Mouse (Mus musculus): ENCODE results near the gene Myoz1. TPM values are rescaled to one million over a fixed set of nuclear protein-coding genes. Genes with fewer than 3 reads are reported as not detected.

The Myoz1 gene
- total RNA-seq, 2 experiments from 2014 or later, result not detected

- Histone ChIP-seq H3K27ac (no peak overlapping the region), H3K4me3 (no peak overlapping the region)
- DNase-seq (ENCODE audit: extremely low spot score in 1 of 2, low spot score in 2 of 2), result no peak
- intact Hi-C loops (cut with DNase I), result no loop called here
- TF ChIP-seq CTCF (IDR thresholded peaks at IDR 0.05), result no peak
Observed at GRCm38 (mm10) chr14:20600203-20600602, 56.1 kb downstream of the Myoz1 start.

- H3K27ac ChIP-seq, result peak overlapping the region; percentile 0; the same call in 1 of the 2 replicates
- intact Hi-C loops (cut with DNase I), result no loop called here
- TF ChIP-seq CTCF (IDR thresholded peaks at IDR 0.05), result no peak
- DNase-seq (ENCODE audit: extremely low spot score in 1 of 2, low spot score in 2 of 2), result no peak
- H3K4me3 ChIP-seq, result no peak overlapping the region
Observed at GRCm38 (mm10) chr14:20599542-20599941, 56.8 kb downstream of the Myoz1 start.

Small RNAs within 50 kb of the gene (microRNA-seq; reads per million reads assigned to microRNA genes)
- gene Mir6946, result 0.72 to 0.73 reads per million in 2 experiments

Other genes starting within 250 kb of the Myoz1 start
- gene Cfap70, start 204.3 kb downstream of the Myoz1 start, total RNA-seq (2021), result 1 to 10 TPM in 1 of 2 experiments, under 1 TPM in 1; 0.95 to 2.2 TPM
- 10 to 100 TPM; 64.9 to 66.2 TPM for gene Anxa7, start 176.4 kb downstream of the Myoz1 start, total RNA-seq (2021)
- 1 to 10 TPM in 1 of 2 experiments, under 1 TPM in 1; 0.97 to 1.2 TPM for gene Mss51, start 159.6 kb downstream of the Myoz1 start, total RNA-seq (2021)
- gene Ppp3cb, start 110.0 kb downstream of the Myoz1 start, total RNA-seq (2021), result 100 to 1,000 TPM; 267 to 280 TPM
- 10 to 100 TPM; 42.2 to 48.8 TPM for gene Usp54, start 15.5 kb downstream of the Myoz1 start, total RNA-seq (2021)
- gene Synpo2l, start 11.8 kb upstream of the Myoz1 start, total RNA-seq (2021), result under 1 TPM; 0.21 to 0.23 TPM
- 100 to 1,000 TPM; 113 to 115 TPM for gene Sec24c, start 17.8 kb upstream of the Myoz1 start, total RNA-seq (2021)
- gene Fut11, start 38.4 kb upstream of the Myoz1 start, total RNA-seq (2021), result 10 to 100 TPM; 17.6 to 18.2 TPM
- gene Chchd1, start 46.5 kb upstream of the Myoz1 start, total RNA-seq (2021), result 10 to 100 TPM; 47.3 to 48.1 TPM
- gene Zswim8, start 51.0 kb upstream of the Myoz1 start, total RNA-seq (2021), result 100 to 1,000 TPM; 176 to 180 TPM
- 10 to 100 TPM; 15.5 to 17.7 TPM for gene Ndst2, start 78.0 kb upstream of the Myoz1 start, total RNA-seq (2021)
- gene Camk2g, start 137.5 kb upstream of the Myoz1 start, total RNA-seq (2021), result 100 to 1,000 TPM; 328 to 345 TPM
- gene Plau, start 180.1 kb upstream of the Myoz1 start, total RNA-seq (2021), result 1 to 10 TPM; 6.5 to 9.6 TPM

Measured in left cerebral cortex, adult 2 months (tissue).